Mouse (Mus musculus): ENCODE measurements around the gene Col24a1. TPM values are rescaled to one million over a fixed set of nuclear protein-coding genes. Genes with fewer than 3 reads are reported as not detected.

The Col24a1 gene
- polyA plus RNA-seq, 1 experiment from 2014 or later, result 3.1 TPM

DNA sequence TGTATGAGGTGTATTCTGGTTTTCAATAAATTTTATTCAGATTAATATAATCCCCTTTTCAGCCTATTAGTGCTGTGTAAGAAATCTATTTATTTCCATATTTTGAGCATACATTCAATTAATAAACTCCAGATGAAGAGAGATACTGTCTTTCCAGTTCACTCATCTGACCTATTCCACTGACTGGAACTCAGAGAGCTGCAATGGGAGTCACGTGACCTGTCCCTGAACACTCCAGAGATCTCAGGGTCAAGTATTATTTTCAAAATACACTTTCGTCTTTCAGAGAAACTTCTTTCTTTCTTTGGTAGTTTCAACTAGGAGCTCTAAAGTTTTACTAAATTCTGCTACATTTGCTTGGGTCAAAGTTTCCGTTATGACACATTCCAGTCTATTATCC, 184.4 kb downstream of the Col24a1 start:
- Histone ChIP-seq H3K27me3 (no peaks in the 10 kb centered on the region), H3K9ac (no peak overlapping the region), H3K4me3 (replicated peaks) (no peak overlapping the region), H3K27ac (no peak overlapping the region), H3K4me2 (no peak overlapping the region), H3K4me1 (no peaks in the 10 kb centered on the region), H3K36me3 (no peaks in the 10 kb centered on the region), H3K9me3 (replicated peaks) (no peaks in the 10 kb centered on the region)
- WGBS, result 86% methylated on average over 3 of the region's 3 CpGs
- no peak for ATAC-seq (replicated peaks; ENCODE audit: low FRiP score)

- WGBS, result 81% methylated on average over 11 of the region's 11 CpGs
Observed at GRCm38 (mm10) chr3:145477074-145477473, 184.8 kb downstream of the Col24a1 start.

DNA sequence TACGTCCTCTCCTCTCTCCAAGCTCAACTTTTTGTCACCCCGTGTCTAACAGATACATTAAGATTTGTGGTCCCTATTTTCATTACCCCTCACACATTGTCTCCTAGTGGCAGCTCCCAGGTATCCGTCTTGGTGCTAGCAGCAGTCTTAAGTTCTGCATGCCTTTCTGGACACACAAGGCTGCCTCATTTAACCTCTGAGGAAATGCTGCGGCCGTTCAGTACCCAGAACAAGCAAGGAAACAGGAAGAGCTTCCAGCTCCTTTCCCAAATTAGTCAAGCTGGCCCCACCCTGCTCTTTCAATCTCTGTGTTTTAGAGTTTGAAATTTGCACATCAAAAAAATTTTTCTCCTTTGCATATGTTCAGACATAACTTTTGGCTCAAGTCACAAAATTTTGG, 186.2 kb downstream of the Col24a1 start:
- no peaks in the 10 kb centered on the region for H3K27me3 ChIP-seq
- 37% methylated on average over 5 of the region's 5 CpGs for WGBS

More at GRCm38 (mm10) chr3:145477074-145477473, 184.8 kb downstream of the Col24a1 start:
- Histone ChIP-seq H3K27ac (no peak overlapping the region), H3K36me3 (no peaks in the 10 kb centered on the region), H3K4me2 (no peak overlapping the region), H3K9me3 (replicated peaks) (no peaks in the 10 kb centered on the region), H3K4me3 (replicated peaks) (no peak overlapping the region), H3K27me3 (no peaks in the 10 kb centered on the region), H3K9ac (no peak overlapping the region), H3K4me1 (no peaks in the 10 kb centered on the region)
- no peak for ATAC-seq (replicated peaks; ENCODE audit: low FRiP score)

DNA sequence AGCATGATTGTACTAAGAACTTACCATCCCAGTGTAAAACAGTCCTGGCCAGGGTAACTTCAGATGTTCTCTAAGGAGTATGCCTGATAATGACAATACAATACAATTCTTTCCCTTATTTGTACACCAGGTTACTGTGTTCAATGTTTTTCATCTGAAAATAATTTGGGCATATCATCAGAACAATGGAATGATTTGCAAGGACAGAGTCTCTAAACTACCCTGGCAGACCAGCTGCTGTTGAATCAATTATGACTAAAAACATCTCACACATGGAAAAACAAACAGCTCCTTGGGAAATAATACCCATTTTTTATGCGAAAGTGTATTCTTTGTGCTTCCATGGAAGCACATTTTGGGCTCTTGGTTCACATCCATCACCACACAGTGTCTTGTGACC, 198.0 kb downstream of the Col24a1 start:
- Histone ChIP-seq H3K9me3 (replicated peaks) (no peaks in the 10 kb centered on the region), H3K4me1 (no peaks in the 10 kb centered on the region), H3K4me3 (replicated peaks) (no peak overlapping the region), H3K27me3 (no peaks in the 10 kb centered on the region), H3K36me3 (no peaks in the 10 kb centered on the region), H3K4me2 (no peak overlapping the region), H3K9ac (no peak overlapping the region), H3K27ac (no peak overlapping the region)
- 90% methylated on average over 1 of the region's 1 CpGs for WGBS
- ATAC-seq (replicated peaks; ENCODE audit: low FRiP score), result no peak

More for the DNA sequence above, 186.2 kb downstream of the Col24a1 start:
- Histone ChIP-seq H3K36me3 (no peaks in the 10 kb centered on the region), H3K9me3 (replicated peaks) (no peaks in the 10 kb centered on the region), H3K27ac (no peak overlapping the region), H3K9ac (no peak overlapping the region), H3K4me3 (replicated peaks) (no peak overlapping the region), H3K4me2 (no peak overlapping the region), H3K4me1 (no peaks in the 10 kb centered on the region)
- ATAC-seq (replicated peaks; ENCODE audit: low FRiP score), result no peak

- no peak overlapping the region for H3K27ac ChIP-seq
- no peak overlapping the region for H3K9ac ChIP-seq
- 72% methylated on average over 3 of the region's 3 CpGs for WGBS
- no peak for ATAC-seq (replicated peaks; ENCODE audit: low FRiP score)
- H3K9me3 ChIP-seq (replicated peaks), result no peaks in the 10 kb centered on the region
- no peaks in the 10 kb centered on the region for H3K4me1 ChIP-seq
- H3K4me2 ChIP-seq, result no peak overlapping the region
- H3K27me3 ChIP-seq, result no peaks in the 10 kb centered on the region
- H3K4me3 ChIP-seq (replicated peaks), result no peak overlapping the region
- no peaks in the 10 kb centered on the region for H3K36me3 ChIP-seq
Observed at GRCm38 (mm10) chr3:145491326-145491725, 199.1 kb downstream of the Col24a1 start.

DNA sequence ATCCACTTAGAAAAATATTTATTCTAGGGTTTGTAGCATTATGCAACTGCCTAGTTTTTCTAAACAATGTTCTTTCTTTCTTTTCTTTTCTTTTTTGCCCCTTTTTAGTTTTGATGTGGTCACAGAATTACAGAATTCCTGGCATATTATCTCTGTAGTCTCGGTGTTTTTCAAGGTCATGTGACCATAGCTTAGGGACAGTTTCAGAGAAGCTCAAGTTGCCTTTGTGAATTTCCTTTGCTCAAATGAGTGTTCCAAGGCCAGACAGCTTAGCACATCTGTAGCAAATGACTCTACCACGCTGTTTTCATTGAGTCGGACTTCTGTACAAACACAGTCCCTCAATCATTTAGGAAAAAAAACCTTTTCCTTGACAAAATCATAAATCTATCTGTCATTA, 205.9 kb downstream of the Col24a1 start:
- no peaks in the 10 kb centered on the region for H3K9me3 ChIP-seq (replicated peaks)
- H3K9ac ChIP-seq, result no peak overlapping the region
- no peak overlapping the region for H3K4me2 ChIP-seq
- no peaks in the 10 kb centered on the region for H3K27me3 ChIP-seq
- WGBS, result 46% methylated on average over 3 of the region's 3 CpGs
- ATAC-seq (replicated peaks; ENCODE audit: low FRiP score), result no peak
- H3K4me1 ChIP-seq, result no peaks in the 10 kb centered on the region
- no peak overlapping the region for H3K4me3 ChIP-seq (replicated peaks)
- no peaks in the 10 kb centered on the region for H3K36me3 ChIP-seq
- H3K27ac ChIP-seq, result no peak overlapping the region

GRCm38 (mm10) chr3:145498893-145499292, 206.6 kb downstream of the Col24a1 start:
- no peak overlapping the region for H3K9ac ChIP-seq
- no peak overlapping the region for H3K27ac ChIP-seq
- H3K36me3 ChIP-seq, result no peaks in the 10 kb centered on the region
- H3K4me2 ChIP-seq, result no peak overlapping the region
- ATAC-seq (replicated peaks; ENCODE audit: low FRiP score), result no peak
- H3K4me1 ChIP-seq, result no peaks in the 10 kb centered on the region
- H3K9me3 ChIP-seq (replicated peaks), result no peaks in the 10 kb centered on the region
- no peak overlapping the region for H3K4me3 ChIP-seq (replicated peaks)
- H3K27me3 ChIP-seq, result no peaks in the 10 kb centered on the region
- WGBS, result 89% methylated on average over 6 of the region's 6 CpGs

DNA sequence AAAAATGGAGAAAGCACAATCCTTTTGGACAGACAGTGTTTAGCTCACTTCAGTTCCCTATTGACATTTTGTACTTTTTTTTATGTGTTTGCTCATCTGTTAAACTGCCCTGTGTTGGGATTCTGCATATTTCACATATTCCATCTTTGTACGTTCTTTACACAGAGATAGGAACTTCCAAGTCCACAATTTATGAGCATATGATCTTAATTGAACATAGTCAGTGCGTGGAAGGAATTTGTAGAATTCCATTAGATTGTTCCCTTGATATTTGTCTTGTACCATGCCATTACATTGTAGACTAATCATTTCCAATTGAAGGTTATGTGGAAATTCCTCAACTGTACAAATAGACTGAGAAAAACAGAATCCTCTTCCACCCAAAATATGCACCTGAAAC, 212.6 kb downstream of the Col24a1 start:
- no peak for ATAC-seq (replicated peaks; ENCODE audit: low FRiP score)
- H3K4me2 ChIP-seq, result no peak overlapping the region
- no peak overlapping the region for H3K4me3 ChIP-seq (replicated peaks)
- 63% methylated on average over 2 of the region's 2 CpGs for WGBS
- no peak overlapping the region for H3K27ac ChIP-seq
- H3K4me1 ChIP-seq, result no peaks in the 10 kb centered on the region
- H3K27me3 ChIP-seq, result no peaks in the 10 kb centered on the region
- H3K9me3 ChIP-seq (replicated peaks), result no peaks in the 10 kb centered on the region
- H3K36me3 ChIP-seq, result no peaks in the 10 kb centered on the region
- no peak overlapping the region for H3K9ac ChIP-seq

GRCm38 (mm10) chr3:145508550-145508949, 216.3 kb downstream of the Col24a1 start:
- 80% methylated on average over 7 of the region's 7 CpGs for whole genome bisulfite sequencing
- Histone ChIP-seq H3K9ac (no peak overlapping the region), H3K9me3 (replicated peaks) (no peaks in the 10 kb centered on the region), H3K4me2 (no peak overlapping the region), H3K27ac (no peak overlapping the region), H3K36me3 (no peaks in the 10 kb centered on the region), H3K4me3 (replicated peaks) (no peak overlapping the region), H3K4me1 (no peaks in the 10 kb centered on the region), H3K27me3 (no peaks in the 10 kb centered on the region)
- ATAC-seq (replicated peaks; ENCODE audit: low FRiP score), result no peak

DNA sequence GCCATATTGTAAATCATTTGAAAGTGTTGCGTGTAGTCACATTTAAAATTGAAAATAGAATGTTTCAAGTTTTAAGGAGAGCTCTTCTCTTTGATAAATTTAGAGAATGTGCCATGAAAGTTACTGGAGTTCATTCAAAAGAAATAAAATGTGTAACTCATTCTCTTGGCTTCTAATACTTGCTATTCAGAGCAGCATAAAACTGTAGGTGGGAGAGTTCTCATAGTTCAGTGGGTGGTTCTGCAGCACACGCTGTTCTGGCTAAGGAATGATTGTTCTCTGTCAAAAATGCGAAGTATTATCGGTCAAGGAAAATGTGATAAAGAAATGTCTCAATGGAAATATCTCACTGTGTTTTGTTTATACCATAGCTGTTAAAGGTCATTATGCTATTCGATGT, 221.9 kb downstream of the Col24a1 start:
- no peak overlapping the region for H3K4me3 ChIP-seq (replicated peaks)
- H3K9ac ChIP-seq, result no peak overlapping the region
- no peak overlapping the region for H3K27ac ChIP-seq
- no peaks in the 10 kb centered on the region for H3K4me1 ChIP-seq
- no peak overlapping the region for H3K4me2 ChIP-seq
- H3K36me3 ChIP-seq, result no peaks in the 10 kb centered on the region
- no peaks in the 10 kb centered on the region for H3K27me3 ChIP-seq
- no peaks in the 10 kb centered on the region for H3K9me3 ChIP-seq (replicated peaks)
- ATAC-seq (replicated peaks; ENCODE audit: low FRiP score), result no peak
- WGBS, result 76% methylated on average over 5 of the region's 5 CpGs

DNA sequence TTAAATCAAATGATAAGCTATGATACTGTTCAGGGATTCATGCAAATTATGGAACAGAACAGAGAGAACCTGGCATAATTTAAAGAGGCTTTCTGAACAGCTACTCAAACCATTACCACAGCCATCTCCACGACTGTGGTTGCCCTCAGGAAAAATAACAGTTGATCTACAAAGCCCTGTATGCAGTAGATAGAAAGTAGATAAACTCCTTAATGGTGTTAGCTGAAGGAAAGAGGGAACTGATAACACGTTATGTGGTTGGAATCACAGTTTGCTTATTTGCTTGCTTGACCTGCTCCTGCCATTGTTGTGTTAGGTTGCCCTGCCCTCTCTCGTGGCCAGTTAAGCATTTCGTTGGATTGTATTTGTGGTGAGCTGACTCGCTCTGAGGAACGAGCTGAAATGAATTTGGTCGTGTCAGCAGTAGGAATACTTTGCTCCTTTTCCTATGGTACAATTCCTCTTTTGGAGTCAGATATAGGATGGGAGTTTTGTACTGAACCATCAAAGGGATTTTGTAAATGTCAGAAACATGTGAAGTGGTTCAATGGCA, 229.3 kb downstream of the Col24a1 start:
- Histone ChIP-seq H3K9ac (no peak overlapping the region), H3K4me1 (no peaks in the 10 kb centered on the region), H3K27ac (no peak overlapping the region), H3K27me3 (no peaks in the 10 kb centered on the region), H3K9me3 (replicated peaks) (no peaks in the 10 kb centered on the region), H3K4me2 (no peak overlapping the region), H3K4me3 (replicated peaks) (no peak overlapping the region), H3K36me3 (no peaks in the 10 kb centered on the region)
- 48% methylated on average over 7 of the region's 7 CpGs for WGBS
- no peak for ATAC-seq (replicated peaks; ENCODE audit: low FRiP score)

- no peaks in the 10 kb centered on the region for H3K27me3 ChIP-seq
- no peak for ATAC-seq (replicated peaks; ENCODE audit: low FRiP score)
- no peaks in the 10 kb centered on the region for H3K4me1 ChIP-seq
- H3K9ac ChIP-seq, result no peak overlapping the region
- H3K27ac ChIP-seq, result no peak overlapping the region
- no peaks in the 10 kb centered on the region for H3K9me3 ChIP-seq (replicated peaks)
- no peaks in the 10 kb centered on the region for H3K36me3 ChIP-seq
- no peak overlapping the region for H3K4me3 ChIP-seq (replicated peaks)
- H3K4me2 ChIP-seq, result no peak overlapping the region
- 88% methylated on average over 2 of the region's 2 CpGs for WGBS
Observed at GRCm38 (mm10) chr3:145522311-145522710, 230.0 kb downstream of the Col24a1 start.

GRCm38 (mm10) chr3:145525266-145525665, 233.0 kb downstream of the Col24a1 start:
- no peak for ATAC-seq (replicated peaks; ENCODE audit: low FRiP score)
- H3K27ac ChIP-seq, result no peak overlapping the region
- 86% methylated on average over 4 of the region's 4 CpGs for WGBS
- no peaks in the 10 kb centered on the region for H3K36me3 ChIP-seq
- no peaks in the 10 kb centered on the region for H3K27me3 ChIP-seq
- no peak overlapping the region for H3K4me2 ChIP-seq
- no peak overlapping the region for H3K9ac ChIP-seq
- H3K9me3 ChIP-seq (replicated peaks), result no peaks in the 10 kb centered on the region
- H3K4me1 ChIP-seq, result no peaks in the 10 kb centered on the region
- no peak overlapping the region for H3K4me3 ChIP-seq (replicated peaks)

Measured in kidney, embryonic 15.5 days (tissue).